Mouse (Mus musculus) kidney, postnatal 14 days (tissue): ENCODE results near the gene Wdfy3.
"Not testable (repeated sequence)": the region's sequence is repeated elsewhere in the genome, so short reads cannot be mapped to it uniquely, and the experiment has no call there.

Experiments used
- DNase-seq: peaks from one replicate; pipeline ENCODE4 v3.0.0; 2022; ENCODE audit warnings: mixed read lengths

Wdfy3 gene

GRCm38 (mm10) chr5:101996036-101996735 lies 73.5 kb downstream of the Wdfy3 start:
- DNase-seq: no peak

GRCm38 (mm10) chr5:101995451-101995995 lies 74.2 kb downstream of the Wdfy3 start:
- DNase-seq: no peak

- DNase-seq: no peak
Observed at GRCm38 (mm10) chr5:101993996-101994395, 75.7 kb downstream of the Wdfy3 start.

- DNase-seq: peak; percentile 50
Observed at GRCm38 (mm10) chr5:101992969-101993670, 76.6 kb downstream of the Wdfy3 start.

- DNase-seq: no peak
Observed at GRCm38 (mm10) chr5:101990298-101990845, 79.3 kb downstream of the Wdfy3 start.

DNA sequence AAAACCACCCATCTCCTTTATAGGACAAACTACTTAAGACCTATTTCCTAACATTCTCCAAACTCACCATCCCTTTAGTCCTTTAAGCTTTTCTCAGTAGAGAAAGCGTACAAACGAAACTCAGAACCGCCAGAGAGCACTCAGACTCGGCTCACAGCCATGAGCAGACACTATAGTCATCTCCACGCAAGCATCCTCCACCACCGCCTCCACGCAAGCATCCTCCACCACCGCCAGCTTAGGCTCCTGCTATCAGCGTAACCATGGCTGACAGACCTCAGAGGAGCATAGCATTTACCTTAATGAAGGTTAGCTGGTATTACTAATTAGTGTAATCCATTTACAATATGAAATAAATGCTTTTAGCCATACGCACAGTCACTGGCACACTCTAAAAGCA lies 81.2 kb downstream of the Wdfy3 start:
- no peak for DNase-seq

DNA sequence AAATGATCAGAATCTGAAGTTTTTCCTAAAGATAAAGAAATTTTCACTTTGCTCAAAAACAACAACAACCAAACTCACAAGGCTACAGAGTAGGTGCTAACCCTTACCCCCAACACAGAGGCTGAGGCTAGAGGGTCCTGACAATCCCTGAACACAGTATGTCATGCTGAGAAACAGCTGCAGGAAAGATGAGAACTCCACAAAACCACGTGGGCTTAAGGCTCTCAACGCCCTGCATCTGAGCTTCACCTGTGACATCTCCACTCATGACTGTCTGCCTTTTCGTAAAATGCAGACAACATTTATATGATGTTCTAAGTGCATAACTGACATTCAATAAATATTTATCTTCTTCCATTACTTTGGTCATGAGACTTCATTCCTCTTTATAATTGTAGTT lies 83.0 kb downstream of the Wdfy3 start:
- no peak for DNase-seq

DNA sequence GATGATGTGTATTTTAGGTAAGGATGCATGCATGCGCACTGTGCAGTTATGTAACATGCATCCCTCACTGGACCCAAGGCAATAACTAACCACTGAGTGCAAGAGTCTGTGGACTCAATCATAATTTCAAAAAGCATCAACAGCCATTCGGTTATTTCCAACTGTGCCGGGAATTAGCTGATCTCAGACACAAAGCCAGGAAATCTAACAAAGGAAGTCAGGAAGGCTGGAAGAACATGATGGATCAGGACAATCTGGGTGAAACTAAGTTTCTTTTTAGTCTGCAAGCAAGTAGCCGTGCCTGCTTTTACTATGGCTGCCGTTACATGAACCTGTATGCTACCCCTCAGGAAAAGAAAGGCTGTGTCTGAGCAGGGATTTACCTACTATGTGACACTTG lies 87.5 kb downstream of the Wdfy3 start:
- DNase-seq: peak; percentile 34

DNA sequence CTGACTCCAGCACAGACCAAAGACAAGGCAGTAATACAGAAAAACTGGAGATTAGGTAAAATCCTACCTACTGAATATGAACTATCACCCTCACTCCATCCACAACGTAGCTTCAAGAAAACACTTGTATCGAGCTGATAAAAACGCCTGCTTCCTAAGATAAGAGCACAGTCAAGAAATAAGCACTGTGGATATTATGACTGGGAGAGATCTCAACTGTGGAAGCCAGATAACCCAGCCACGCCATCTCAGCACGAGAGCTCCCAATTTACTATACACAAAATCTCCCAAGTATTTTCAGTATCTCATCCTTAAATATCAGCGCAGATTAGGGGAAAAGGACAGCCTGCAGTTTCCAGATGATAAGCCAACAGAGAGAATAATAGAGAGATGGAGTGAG lies 90.1 kb downstream of the Wdfy3 start:
- no peak for DNase-seq

DNA sequence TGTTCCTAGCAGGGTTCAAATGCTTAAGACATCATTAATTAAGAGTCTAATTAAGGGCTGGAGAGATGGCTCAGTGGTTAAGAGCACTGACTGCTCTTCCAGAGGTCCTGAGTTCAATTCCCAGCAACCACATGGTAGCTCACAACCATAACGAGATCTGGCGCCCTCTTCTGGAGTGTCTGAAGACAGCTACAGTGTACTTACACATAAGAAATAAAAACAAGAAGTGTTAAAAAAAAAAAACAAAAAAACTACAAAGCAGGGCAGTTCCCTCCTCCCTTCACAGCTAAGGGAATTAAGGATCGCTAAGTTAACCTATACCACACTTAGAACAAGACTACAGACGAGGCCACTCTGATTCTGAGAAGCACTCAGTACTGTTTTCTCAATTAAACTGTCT lies 97.1 kb downstream of the Wdfy3 start:
- not testable (repeated sequence) for DNase-seq

GRCm38 (mm10) chr5:101968153-101968851 lies 101.4 kb downstream of the Wdfy3 start:
- peak; percentile 61 for DNase-seq

- DNase-seq: no peak
Observed at GRCm38 (mm10) chr5:101967832-101968152, 101.9 kb downstream of the Wdfy3 start.

DNA sequence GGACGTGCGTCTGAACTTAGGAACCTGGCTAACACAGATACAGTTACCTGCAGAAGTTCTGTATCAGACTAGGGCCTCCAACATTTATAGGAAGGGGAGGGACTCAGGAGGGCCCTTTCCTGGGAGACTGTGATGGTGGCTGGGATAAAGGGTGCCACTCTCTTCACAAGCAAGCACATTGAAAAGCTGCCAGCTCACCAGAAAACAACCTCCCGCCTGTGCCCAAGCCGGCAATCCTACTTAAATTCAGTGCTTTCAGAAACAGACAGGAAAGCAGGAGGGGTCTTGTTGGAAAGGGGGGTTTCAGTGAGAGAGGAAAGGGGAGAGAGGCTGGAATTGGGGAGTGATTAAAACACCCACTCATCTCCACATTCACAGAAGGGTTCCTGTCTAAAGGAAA lies 106.9 kb downstream of the Wdfy3 start:
- no peak for DNase-seq

- DNase-seq: no peak
Observed at GRCm38 (mm10) chr5:101959369-101959768, 110.4 kb downstream of the Wdfy3 start.

DNA sequence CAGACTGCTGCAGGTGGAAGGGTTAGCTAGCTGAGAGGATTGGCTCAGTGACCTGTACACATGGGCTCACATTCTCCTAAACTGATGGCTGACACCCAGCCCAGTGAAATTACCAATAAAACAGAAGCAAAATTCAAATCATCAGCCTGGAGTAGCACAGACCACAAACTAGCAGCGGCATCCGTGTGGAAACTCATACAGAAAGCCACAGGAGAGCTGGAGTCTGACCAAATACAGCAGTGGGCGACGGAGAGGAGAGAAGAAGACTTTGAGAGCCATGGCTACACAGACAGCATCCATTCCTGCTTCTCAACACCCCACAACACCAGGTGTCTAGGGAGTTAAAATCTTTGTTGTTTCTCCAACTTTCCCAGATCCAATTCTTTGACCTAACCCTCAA lies 110.8 kb downstream of the Wdfy3 start:
- no peak for DNase-seq

- no peak for DNase-seq
Observed at GRCm38 (mm10) chr5:101957419-101957818, 112.3 kb downstream of the Wdfy3 start.

DNA sequence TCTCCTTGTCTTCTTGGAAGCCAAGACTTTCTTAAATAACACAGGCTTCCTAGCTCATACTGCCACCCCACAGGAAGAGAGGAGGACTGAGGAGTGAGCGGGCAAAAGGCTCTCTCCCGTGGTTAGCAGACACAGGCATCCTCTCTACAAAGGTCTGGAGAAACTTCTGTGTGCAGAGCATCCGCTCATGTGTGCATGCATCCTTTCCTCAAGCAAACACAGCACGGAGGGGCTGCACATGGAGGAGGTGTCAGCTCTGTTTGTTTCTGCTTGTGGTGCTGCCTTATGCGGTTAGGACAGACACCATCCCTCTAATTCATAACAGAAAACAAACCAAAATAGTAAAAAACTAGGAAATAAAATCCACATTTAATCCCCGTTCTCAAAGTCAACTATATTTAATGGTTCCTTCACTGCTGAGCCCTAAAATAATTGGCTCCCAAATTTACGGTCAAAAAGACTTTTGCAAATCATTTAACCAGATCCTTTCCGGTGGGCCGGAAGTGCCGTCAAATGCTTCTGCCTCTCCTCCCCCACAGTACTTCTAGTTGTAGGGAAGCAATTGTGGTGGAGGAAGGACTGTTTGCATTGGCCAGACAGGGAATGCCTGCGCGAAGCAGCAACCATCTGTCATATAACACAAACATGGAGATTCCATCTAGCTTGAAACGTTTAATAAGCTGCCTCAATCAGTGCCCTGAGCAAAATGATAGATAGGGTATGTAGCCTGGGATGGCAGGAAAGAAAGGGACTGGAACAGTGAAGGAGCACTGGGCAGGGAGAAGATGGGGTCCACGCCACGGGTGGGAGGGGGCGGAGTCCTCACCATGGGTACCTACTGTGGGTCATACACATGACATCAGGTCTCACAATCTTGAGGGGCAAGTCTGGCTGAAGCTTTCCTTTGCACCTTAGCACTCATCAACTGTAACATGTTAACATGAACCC lies 115.1 kb downstream of the Wdfy3 start:
- no peak for DNase-seq

- DNase-seq: no peak
Observed at GRCm38 (mm10) chr5:101951918-101952317, 117.8 kb downstream of the Wdfy3 start.

DNA sequence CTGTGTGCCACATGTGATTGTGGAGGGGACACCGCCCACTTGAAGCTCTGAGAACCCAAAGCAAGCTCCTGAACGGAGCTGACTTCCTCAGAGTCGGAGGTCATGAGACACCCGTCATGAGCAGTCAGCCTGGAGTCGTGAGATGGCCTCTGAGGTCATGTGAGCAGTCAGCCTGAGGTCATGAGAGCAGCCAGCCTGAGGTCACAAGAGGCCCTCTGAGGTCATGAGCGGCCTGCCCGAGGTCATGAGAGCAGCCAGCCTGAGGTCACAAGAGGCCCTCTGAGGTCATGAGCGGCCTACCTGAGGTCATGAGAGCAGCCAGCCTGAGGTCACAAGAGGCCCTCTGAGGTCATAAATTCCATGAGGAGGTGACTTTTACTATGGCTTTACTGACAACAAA lies 120.4 kb downstream of the Wdfy3 start:
- DNase-seq: no peak

DNA sequence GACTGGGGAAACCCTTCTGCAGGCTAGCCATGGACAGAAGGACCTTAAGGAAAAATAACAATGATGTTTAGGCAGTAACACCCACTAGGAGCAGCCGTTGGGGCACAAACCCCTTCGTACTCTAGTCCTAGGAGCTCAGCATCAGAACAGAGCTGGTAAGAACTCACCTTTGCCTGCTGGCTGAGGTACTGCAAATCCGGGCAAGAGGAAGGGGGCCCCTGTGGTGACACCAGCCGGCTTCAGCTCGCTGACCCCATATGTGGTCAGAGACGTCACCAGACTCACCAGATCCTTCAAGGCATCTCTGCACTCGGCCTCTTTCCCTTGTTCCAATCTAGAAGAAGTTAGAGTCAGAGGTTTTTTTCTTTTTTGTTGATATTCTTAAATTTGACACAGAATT lies 121.1 kb downstream of the Wdfy3 start:
- no peak for DNase-seq

DNA sequence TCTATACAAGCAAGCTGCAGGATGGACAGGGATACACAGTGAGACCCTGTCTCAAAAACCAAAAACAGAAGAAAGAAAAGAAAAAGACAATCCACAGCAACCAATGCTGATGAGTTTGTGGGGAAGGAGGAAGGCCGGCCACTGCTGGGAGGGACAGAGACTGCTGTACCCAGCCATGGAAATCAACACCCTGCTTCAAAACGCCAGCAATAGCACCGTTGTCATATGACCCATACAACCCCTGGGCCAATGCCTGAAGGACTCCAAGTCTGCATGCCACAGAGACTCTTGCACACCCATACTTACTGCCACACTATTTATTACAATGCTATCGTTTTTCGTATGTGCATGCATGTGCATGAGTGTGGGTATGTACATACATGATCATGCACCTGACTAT lies 124.0 kb downstream of the Wdfy3 start:
- DNase-seq: no peak

DNA sequence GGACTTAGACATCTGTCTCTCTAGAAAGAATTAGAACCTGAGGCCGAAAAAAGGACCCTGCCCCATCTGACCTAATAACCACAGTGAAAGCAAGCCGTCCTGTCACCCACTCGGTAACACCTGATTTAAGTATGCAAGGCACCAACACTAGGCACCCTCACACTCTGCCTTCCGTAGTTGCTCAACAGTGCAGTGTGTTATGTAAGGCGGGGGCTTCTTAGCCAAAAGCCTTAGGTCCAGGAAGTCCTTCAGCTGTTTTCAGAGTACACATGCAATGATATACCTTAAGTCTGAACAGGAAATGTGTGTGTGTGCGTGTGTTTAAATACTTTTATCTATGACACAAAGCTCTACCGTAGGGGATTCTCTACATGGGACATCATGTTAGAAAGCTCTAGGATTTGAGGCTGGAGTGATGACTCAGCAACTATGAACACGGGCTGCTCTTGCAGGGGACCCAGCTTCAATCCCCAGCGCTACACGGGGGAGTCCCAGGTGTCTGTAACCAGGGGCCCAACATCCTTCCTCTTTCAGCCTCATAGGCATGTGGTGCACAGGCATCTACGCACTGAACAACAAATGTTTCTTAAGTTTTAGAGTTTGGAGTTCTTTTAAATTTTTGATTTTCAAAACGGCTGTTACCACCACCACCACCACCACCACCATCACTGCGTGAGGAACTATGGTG lies 131.7 kb downstream of the Wdfy3 start:
- DNase-seq: no peak
